Mouse (Mus musculus): ENCODE data around the gene Csgalnact2.

Gene Csgalnact2

DNA sequence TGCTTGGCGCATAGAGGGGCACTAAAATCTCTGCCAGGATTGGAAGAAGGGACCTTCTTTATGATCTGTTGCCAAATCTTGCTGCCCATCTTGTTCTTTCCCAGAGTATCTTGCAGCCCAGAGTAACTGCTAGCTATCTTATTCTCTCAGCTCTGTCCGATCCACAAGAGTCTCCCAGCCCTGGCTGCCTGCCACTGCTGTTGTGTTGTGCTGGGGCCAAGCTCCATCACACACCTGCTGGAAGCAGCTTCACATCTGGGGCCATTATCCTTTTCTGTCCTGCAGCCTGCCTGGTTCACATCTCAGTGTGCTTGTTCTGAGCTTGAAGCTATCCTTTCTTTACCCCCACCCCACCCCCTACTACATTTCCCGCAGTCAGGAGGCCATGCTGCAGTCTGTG is 62.7 kb downstream of the Csgalnact2 start:
- no peak for DNase-seq (ENCODE audit: extremely low spot score, low spot score)

DNA sequence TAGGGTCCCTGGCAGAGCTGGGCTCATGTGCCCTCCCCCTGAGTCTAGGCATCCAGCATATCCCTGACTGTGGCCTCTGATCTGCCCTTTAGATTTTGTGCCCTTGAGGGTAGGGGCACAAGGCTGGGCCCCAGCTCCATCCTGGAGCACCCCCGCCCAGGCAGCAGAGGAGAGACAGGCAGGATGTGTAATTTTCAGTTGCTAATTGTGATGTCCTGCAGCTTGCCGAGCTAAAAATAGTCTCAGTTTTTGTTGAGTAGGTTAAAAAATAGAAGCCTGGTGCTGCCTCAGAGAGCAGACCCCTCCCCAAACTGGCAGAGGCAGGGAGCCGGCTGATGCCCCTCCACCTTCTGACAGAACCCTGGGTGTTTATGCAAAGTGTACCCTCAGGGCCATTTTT is 64.8 kb downstream of the Csgalnact2 start:
- DNase-seq (ENCODE audit: extremely low spot score, low spot score): no peak

DNA sequence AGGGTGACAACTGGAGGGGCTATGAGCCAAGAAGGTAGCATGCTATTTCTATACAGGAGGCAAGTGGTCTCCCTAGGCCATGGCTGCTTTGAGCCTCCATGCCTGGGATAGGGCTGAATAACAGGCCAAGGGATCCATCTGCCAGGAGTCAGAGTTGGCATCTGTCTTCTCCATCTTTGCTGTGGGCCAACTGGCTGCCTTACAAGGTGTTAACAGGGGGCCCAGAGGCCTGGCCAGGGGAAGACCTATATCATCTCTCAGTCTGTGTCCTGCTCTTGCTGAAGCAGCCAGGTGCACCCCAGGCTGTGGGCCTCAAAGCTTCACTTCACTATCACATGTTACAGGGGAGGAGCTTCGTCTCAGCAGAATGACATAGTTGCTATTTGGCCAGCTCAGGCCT is 66.8 kb downstream of the Csgalnact2 start:
- DNase-seq (ENCODE audit: extremely low spot score, low spot score): no peak

DNA sequence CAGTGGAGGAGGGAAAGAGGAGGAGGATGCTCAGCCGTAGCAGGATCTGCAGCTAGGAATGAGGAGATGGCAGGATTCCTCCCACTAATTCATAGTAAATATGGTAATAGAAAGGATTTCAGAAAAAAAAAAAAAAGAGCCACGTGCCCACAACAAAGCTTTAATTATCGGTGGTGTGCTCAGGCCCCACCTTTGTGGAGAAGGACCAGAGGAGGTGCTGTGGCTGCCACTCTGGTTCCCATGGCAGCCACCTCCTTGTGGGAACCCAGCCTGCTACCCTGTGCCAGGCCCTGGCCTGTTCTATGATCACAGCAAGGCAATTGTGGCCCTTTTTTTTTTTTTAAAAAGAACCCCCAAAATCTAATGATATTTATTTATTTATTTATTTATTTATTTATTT is 67.5 kb downstream of the Csgalnact2 start:
- DNase-seq (ENCODE audit: extremely low spot score, low spot score): no peak

DNA sequence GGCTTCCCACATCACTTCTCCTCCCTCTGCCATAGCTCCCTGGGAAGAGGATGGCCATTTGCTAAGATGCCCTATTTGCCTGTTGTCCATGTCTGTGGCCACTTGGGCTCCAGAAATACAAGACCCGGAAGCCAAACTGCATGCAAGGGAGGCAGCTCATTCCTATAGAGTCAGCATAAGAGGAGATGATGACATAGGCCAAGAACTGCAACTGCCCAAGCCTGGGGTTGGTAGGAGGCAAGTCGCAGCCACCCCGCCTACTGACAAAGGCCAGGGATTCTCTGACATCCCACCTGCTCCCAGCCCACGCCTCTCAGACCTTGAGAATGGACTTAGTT is 68.0 kb downstream of the Csgalnact2 start:
- no peak for DNase-seq (ENCODE audit: extremely low spot score, low spot score)

DNA sequence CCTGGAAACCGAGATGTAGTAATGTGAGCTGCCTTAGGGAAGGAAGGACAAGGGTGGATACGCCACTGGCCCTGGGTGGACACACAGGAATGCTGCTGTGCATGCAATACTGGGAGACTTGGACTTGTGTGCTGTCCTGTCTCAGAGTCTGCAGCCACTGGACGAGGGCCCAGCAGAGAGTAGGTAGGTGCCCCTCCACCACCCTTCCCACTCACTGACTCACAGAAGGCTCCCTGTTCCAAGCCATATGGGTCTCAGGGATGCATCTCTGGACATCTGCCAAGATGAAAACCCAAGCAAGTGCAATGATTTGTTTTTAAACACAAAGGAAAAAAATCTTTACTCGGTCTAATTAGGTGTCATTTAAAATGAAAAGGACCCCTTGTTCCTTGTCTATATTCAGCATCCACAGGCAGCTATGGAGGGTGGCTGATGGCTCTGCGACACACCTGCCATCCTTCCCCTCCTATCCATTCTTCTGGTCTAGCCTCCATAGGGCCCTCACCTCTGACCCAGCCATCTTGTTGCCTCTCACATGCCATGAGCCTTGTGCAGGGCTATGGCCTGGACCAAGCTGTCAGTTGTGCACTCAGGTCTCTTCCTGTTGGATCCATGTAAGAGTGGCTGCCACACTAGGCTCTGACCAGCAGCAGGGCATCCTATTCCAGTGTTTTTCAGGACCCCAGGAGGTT is 68.5 kb downstream of the Csgalnact2 start:
- DNase-seq (ENCODE audit: extremely low spot score, low spot score): no peak

DNA sequence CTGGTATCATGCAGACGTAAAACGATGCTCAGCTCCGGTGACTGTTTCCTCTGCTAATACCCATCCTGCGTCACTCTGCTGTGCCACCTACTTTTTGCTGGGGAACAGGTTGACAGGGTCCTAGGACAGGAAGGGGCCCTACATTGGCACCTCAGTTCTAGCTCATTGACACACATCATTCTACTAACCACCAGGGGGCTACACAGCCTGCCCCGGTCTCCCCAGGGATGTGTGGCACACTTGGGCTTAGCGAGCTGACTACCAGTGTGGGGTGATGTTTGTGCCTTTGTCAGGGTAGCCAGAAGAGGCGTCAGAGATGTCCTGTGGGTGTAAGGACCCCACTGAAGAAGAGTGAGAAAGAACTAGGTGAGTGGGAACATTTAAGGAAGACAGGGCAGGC is 71.2 kb downstream of the Csgalnact2 start:
- no peak for DNase-seq (ENCODE audit: extremely low spot score, low spot score)

DNA sequence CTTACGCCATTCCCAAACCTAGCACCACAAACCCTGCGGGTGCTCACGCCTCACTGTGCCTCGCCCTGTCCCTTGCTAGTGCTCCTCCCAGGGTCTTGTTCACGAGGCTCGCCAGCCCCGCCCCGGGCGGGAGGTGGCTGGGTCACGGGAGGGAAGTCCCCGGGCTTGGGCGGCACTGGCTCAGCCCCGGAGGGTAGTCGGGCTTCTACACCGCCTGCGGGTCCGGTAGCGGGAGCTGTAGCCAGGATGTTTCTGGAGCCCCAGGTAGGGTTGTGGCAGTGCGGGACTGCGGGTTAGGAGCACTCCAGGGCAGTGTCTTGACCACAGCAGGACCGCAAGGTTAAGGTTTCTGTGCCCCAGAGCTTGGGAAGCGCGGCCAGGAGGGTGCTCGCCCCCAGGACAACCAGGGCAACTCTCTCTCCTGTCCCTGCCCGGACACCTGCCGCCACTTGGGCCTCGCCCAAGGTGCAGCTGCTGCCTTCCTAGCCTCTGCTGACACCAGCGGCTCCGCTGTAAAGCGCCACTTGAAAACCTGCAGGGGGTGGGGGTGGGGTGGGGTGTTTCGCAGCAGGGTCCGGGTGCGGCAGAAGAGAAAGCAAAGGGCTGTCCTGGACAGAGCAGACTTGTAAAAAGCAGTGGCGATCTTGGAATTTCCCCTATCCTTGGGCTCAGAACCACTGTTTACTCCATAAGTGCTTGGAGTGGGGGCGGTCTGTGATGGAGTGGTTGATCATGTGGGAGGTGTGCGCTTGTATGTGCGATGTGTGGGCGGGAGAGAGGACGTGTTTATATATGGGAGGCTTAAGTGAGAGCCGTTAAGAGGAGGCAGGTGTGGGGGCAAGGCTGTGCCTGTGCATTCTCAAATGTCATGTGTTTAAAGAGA is 72.5 kb downstream of the Csgalnact2 start:
- peak; percentile 48 for DNase-seq (ENCODE audit: extremely low spot score, low spot score)

DNA sequence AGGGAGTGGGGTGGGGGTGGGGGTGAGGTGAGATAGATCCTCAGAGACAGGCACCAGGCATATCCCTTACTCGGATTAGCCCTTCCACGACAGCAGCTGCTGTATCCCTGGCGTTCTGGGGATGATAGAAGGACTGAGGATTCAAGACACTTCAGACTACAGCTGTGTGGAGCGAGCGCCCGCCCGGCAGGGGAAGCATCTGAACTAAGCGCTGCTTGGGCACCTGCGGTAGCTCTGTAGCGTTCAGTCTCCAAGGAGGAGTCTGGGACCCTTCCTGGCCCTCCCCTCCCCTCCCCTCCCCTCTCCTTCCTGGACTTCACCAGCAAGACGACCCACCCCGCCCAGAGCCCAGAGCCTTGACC is 73.1 kb downstream of the Csgalnact2 start:
- no peak for DNase-seq (ENCODE audit: extremely low spot score, low spot score)

DNA sequence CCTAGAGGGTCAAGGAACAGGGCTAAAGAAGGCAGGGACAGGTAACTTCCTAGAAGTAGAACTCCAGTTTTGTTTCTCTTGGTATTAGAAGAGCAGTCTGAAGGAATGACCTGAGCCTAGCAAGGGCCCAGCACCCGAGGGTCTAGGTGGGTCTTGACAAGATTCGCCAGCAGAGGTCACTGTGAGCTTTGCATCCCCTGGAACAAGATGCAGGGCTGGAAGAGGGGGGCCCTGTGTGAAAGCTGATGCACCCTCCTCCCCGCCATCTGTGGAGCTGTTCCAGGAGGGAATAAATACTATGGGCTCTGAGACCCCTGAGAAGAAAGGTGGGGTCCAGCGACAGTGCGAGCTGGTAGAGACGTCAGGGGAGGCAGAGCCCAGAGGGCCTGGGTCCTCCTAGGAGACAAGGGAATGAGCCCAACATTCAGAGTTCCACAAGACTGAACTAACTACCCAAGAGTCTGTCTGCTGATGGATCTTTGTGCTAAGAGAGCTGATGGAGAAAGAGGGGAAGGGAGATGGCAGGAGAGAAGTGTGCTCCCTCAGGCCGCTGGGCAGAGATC is 73.9 kb downstream of the Csgalnact2 start:
- DNase-seq (ENCODE audit: extremely low spot score, low spot score): peak; percentile 38

DNA sequence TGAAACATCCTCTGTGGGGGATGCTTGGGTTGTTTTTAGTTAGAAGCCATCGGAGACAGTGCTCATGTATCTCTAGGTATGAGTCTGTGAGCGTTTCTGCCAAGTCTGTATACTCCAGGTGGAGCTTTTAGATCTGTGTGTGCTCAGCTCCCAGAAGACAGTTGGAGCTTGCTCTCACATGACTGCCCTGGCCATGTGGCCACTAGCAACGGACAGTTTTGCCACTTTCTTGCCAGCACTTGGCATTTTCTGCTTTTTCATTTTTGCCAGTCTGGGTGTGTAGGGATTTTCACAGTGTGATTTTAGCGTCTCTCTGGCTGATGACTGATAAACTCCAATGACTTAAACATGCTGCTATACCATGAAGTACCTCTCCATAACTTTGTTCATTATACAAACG is 75.7 kb downstream of the Csgalnact2 start:
- no peak for DNase-seq (ENCODE audit: extremely low spot score, low spot score)

DNA sequence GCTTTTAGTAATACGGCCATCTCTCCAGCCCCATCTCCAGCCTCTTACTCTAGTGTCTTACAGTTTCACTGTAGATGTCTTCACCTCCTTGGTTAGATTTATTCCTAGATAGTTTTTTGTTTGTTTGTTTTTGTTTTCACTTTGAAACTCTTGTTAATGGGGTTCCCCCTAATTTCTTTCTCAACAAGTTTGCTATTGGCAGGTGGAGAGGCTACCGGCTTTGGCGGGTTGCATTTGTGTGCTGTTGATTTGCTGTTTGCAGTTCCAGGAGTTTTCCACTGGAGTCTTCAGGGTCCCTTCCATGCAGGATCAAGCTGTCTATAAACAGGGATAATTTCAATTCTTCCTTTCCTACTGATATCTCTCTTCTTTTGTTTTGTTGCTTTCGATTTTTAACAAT is 77.7 kb downstream of the Csgalnact2 start:
- no peak for DNase-seq (ENCODE audit: extremely low spot score, low spot score)
